Mouse (Mus musculus) myocyte (in vitro differentiated cells): ENCODE measurements around the gene Cpxm2. TPM values are rescaled to one million over a fixed set of nuclear protein-coding genes. Genes with fewer than 3 reads are reported as not detected.

Source experiments
- H3K27me3 ChIP-seq: one replicate; pipeline ENCODE4 v1.6.1; 2011; ENCODE audit not compliant: control insufficient read depth, insufficient read depth, insufficient read length
- H3K36me3 ChIP-seq: one replicate; pipeline ENCODE4 v1.6.1; 2011; ENCODE audit not compliant: control insufficient read depth, insufficient read depth
- H3K4me2 ChIP-seq: one replicate; pipeline ENCODE4 v1.6.1; 2011; ENCODE audit warnings: low read depth, control low read depth
- H3K4me3 ChIP-seq: one replicate; pipeline ENCODE4 v1.5.1; 2011; ENCODE audit warnings: mild to moderate bottlenecking, control low read depth, moderate library complexity
- H3K79me2 ChIP-seq: one replicate; pipeline ENCODE4 v1.6.1; 2011; ENCODE audit not compliant: control insufficient read depth, insufficient read depth
- H3ac ChIP-seq: one replicate; pipeline ENCODE4 v1.6.1; 2011; ENCODE audit not compliant: control insufficient read depth, insufficient read length
- CEBPB ChIP-seq: IDR thresholded peaks from 2 replicates; pipeline ENCODE4 v1.6.1; 2011; ENCODE audit warnings: mild to moderate bottlenecking, moderate library complexity; ENCODE audit not compliant: poor library complexity, insufficient read depth, severe bottlenecking
- E2F4 ChIP-seq: IDR thresholded peaks from one replicate; pipeline ENCODE4 v1.6.1; 2011; ENCODE audit warnings: mild to moderate bottlenecking, control low read depth, moderate library complexity; ENCODE audit not compliant: insufficient read depth
- MAX ChIP-seq: IDR thresholded peaks from one replicate; pipeline ENCODE4 v1.6.1; 2011; ENCODE audit warnings: low read depth, mild to moderate bottlenecking, control low read depth
- MYOD1 ChIP-seq, 3 experiments: IDR thresholded peaks; one replicate each; pipeline ENCODE4 v1.6.1; 2011; ENCODE audit warnings: control low read depth in 2 of 3, low read depth in 2 of 3, mild to moderate bottlenecking in 2 of 3, moderate library complexity in 1 of 3; ENCODE audit not compliant: insufficient read length in 2 of 3, control insufficient read depth in 1 of 3
- MYOG ChIP-seq, 3 experiments: IDR thresholded peaks; one replicate each; pipeline ENCODE4 v1.6.1; 2011; ENCODE audit warnings: control low read depth in 2 of 3, low read depth in 2 of 3, mild to moderate bottlenecking in 2 of 3; ENCODE audit not compliant: insufficient read length in 2 of 3, control insufficient read depth in 1 of 3, insufficient read depth in 1 of 3
- POLR2A ChIP-seq: IDR thresholded peaks from one replicate; pipeline ENCODE4 v1.6.1; 2011; ENCODE audit warnings: low read depth, mild to moderate bottlenecking, control low read depth, moderate library complexity; ENCODE audit not compliant: insufficient read length
- POLR2AphosphoS2 ChIP-seq: IDR thresholded peaks from one replicate; pipeline ENCODE4 v1.6.1; 2011; ENCODE audit warnings: low read depth, control low read depth; ENCODE audit not compliant: insufficient read length
- REST ChIP-seq: IDR thresholded peaks from one replicate; pipeline ENCODE4 v1.6.1; 2011; ENCODE audit warnings: mild to moderate bottlenecking, control low read depth, moderate library complexity; ENCODE audit not compliant: insufficient read depth, insufficient read length
- SRF ChIP-seq: IDR thresholded peaks from one replicate; pipeline ENCODE4 v1.6.1; 2011; ENCODE audit warnings: low read depth; ENCODE audit not compliant: control insufficient read depth, insufficient read length
- TCF12 ChIP-seq: IDR thresholded peaks from one replicate; pipeline ENCODE4 v1.6.1; 2011; ENCODE audit warnings: mild to moderate bottlenecking, control low read depth; ENCODE audit not compliant: poor library complexity, insufficient read depth, severe bottlenecking
- TCF3 ChIP-seq: IDR thresholded peaks from one replicate; pipeline ENCODE4 v1.6.1; 2011; ENCODE audit warnings: low read depth, control low read depth; ENCODE audit not compliant: insufficient read length
- USF1 ChIP-seq: IDR thresholded peaks from one replicate; pipeline ENCODE4 v1.6.1; 2011; ENCODE audit warnings: low read depth, mild to moderate bottlenecking, control low read depth, moderate library complexity
- polyA plus RNA-seq: library from polyadenylated mRNA; unstranded; fragments of >200 nt; fragmentation: generic; extraction: Trizol; gene quantifications from one replicate; pipeline ENCODE4 v1.2.1, GENCODE M21; 2012; ENCODE audit warnings: missing spikeins

The Cpxm2 gene
- polyA plus RNA-seq, 1 experiment = not detected

- Histone ChIP-seq H3ac (no peak overlapping the region), H3K79me2 (no peaks in the 10 kb centered on the region), H3K4me3 (no peak overlapping the region), H3K4me2 (no peak overlapping the region), H3K36me3 (no peaks in the 10 kb centered on the region), H3K27me3 (peaks cover 14% of the 10 kb centered on the region)
- TF ChIP-seq SRF (no peak), CEBPB (no peak), TCF3 (no peak), REST (no peak)
Measured at GRCm38 (mm10) chr7:132181042-132181441, 26.5 kb upstream of the Cpxm2 start.

GRCm38 (mm10) chr7:132179049-132179448 lies 24.5 kb upstream of the Cpxm2 start:
- no peak overlapping the region for H3K4me3 ChIP-seq
- peaks cover 8% of the 10 kb centered on the region for H3K27me3 ChIP-seq
- no peak overlapping the region for H3ac ChIP-seq
- no peaks in the 10 kb centered on the region for H3K79me2 ChIP-seq
- no peak overlapping the region for H3K4me2 ChIP-seq
- TF ChIP-seq E2F4 = no peak
- no peak for TF ChIP-seq MYOD1 (IDR thresholded peaks at IDR 0.05; ENCODE audit: control insufficient read depth in 1 of 3, insufficient read length in 2 of 3, low read depth in 2 of 3)
- TF ChIP-seq SRF = no peak
- no peak for TF ChIP-seq TCF3
- no peak for TF ChIP-seq MYOG (IDR thresholded peaks at IDR 0.05; ENCODE audit: control insufficient read depth in 1 of 3, insufficient read depth in 1 of 3, insufficient read length in 2 of 3, low read depth in 2 of 3)
- no peaks in the 10 kb centered on the region for H3K36me3 ChIP-seq

GRCm38 (mm10) chr7:132174787-132175186 lies 20.2 kb upstream of the Cpxm2 start:
- Histone ChIP-seq H3ac (no peak overlapping the region), H3K27me3 (no peaks in the 10 kb centered on the region), H3K36me3 (no peaks in the 10 kb centered on the region), H3K79me2 (no peaks in the 10 kb centered on the region), H3K4me3 (no peak overlapping the region), H3K4me2 (no peak overlapping the region)
- TF ChIP-seq TCF12 = no peak
- TF ChIP-seq MYOG (IDR thresholded peaks at IDR 0.05; ENCODE audit: control insufficient read depth in 1 of 3, insufficient read depth in 1 of 3, insufficient read length in 2 of 3, low read depth in 2 of 3) = no peak
- no peak for TF ChIP-seq E2F4
- no peak for TF ChIP-seq MAX
- TF ChIP-seq POLR2AphosphoS2 = no peak
- no peak for TF ChIP-seq MYOD1 (IDR thresholded peaks at IDR 0.05; ENCODE audit: control insufficient read depth in 1 of 3, insufficient read length in 2 of 3, low read depth in 2 of 3)
- TF ChIP-seq POLR2A = no peak
- no peak for TF ChIP-seq SRF
- TF ChIP-seq REST = no peak
- TF ChIP-seq CEBPB = no peak
- TF ChIP-seq USF1 = no peak
- TF ChIP-seq TCF3 = no peak

GRCm38 (mm10) chr7:132174296-132174695 lies 19.8 kb upstream of the Cpxm2 start:
- TF ChIP-seq REST = no peak
- no peak overlapping the region for H3K4me3 ChIP-seq

GRCm38 (mm10) chr7:132172220-132172619 lies 17.7 kb upstream of the Cpxm2 start:
- Histone ChIP-seq H3K79me2 (no peaks in the 10 kb centered on the region), H3K4me2 (no peak overlapping the region), H3ac (no peak overlapping the region), H3K4me3 (no peak overlapping the region), H3K36me3 (no peaks in the 10 kb centered on the region), H3K27me3 (no peaks in the 10 kb centered on the region)
- TF ChIP-seq SRF = no peak
- TF ChIP-seq REST = no peak
- TF ChIP-seq TCF12 = no peak
- no peak for TF ChIP-seq POLR2AphosphoS2
- no peak for TF ChIP-seq USF1
- no peak for TF ChIP-seq TCF3
- TF ChIP-seq MYOD1 (IDR thresholded peaks at IDR 0.05; ENCODE audit: control insufficient read depth in 1 of 3, insufficient read length in 2 of 3, low read depth in 2 of 3) = no peak
- TF ChIP-seq MAX = no peak
- TF ChIP-seq MYOG (IDR thresholded peaks at IDR 0.05; ENCODE audit: control insufficient read depth in 1 of 3, insufficient read depth in 1 of 3, insufficient read length in 2 of 3, low read depth in 2 of 3) = no peak
- TF ChIP-seq CEBPB = no peak

More at GRCm38 (mm10) chr7:132174296-132174695, 19.8 kb upstream of the Cpxm2 start:
- Histone ChIP-seq H3ac (no peak overlapping the region), H3K4me2 (no peak overlapping the region), H3K36me3 (no peaks in the 10 kb centered on the region), H3K79me2 (no peaks in the 10 kb centered on the region), H3K27me3 (no peaks in the 10 kb centered on the region)
